9 mouse cellular contexts compared by ENCODE assay signal in genomic region chr5:114129550-114130210, GRCm38 (mm10). TPM values are rescaled to one million over a fixed set of nuclear protein-coding genes. Genes with fewer than 3 reads are reported as not detected.
DNase-seq lines count a peak whose midpoint lies in the region; ATAC-seq lines count a peak whose summit lies in the region.
"Had no signal": no experiment of that assay in that cellular context is flagged by ENCODE, and none has a peak within 500 bp of the region (broad histone marks: within the 10 kb centered on the region; RNA-seq: fewer than 3 reads in every experiment).

No protein-coding gene starts in this region.

- H3K9me3 ChIP-seq in megakaryocyte, embryonic 14.5 days: no peaks in the 10 kb centered on the region
- no peaks in the 10 kb centered on the region for H3K9me3 ChIP-seq in forebrain, embryonic 10.5 days
- H3K9me3 ChIP-seq in limb, embryonic 13.5 days: no peaks in the 10 kb centered on the region
- H3K9me3 ChIP-seq in stomach, embryonic 15.5 days: no peaks in the 10 kb centered on the region

- H3K36me3 ChIP-seq in megakaryocyte, embryonic 14.5 days (replicated peaks; ENCODE audit: low read length): peaks cover 19% of the 10 kb centered on the region
- peaks cover 48% of the 10 kb centered on the region for H3K36me3 ChIP-seq in forebrain, embryonic 10.5 days (replicated peaks)
- H3K36me3 ChIP-seq in limb, embryonic 13.5 days: peaks cover 22% of the 10 kb centered on the region
- H3K36me3 ChIP-seq in stomach, embryonic 15.5 days: 0 out of 2 replicates have a peak, but pooled peaks cover 3% of the 10 kb centered on the region

- H3K4me2 ChIP-seq in limb, embryonic 13.5 days (replicated peaks): peak overlapping the region; percentile 96
- peak overlapping the region; percentile 99 for H3K4me2 ChIP-seq in stomach, embryonic 15.5 days

- no peak for ATAC-seq in megakaryocyte, adult 5-6 weeks (ENCODE audit: poor library complexity, severe bottlenecking)
- ATAC-seq in limb, embryonic 13.5 days (ENCODE audit: low FRiP score, low read depth): no peak
- no peak for ATAC-seq in stomach, embryonic 15.5 days (ENCODE audit: insufficient read depth, low FRiP score, low read depth)

- peaks cover 2% of the 10 kb centered on the region for H3K27me3 ChIP-seq in megakaryocyte, embryonic 14.5 days (replicated peaks)
- no peaks in the 10 kb centered on the region for H3K27me3 ChIP-seq in forebrain, embryonic 10.5 days (ENCODE audit: poor library complexity, severe bottlenecking)
- H3K27me3 ChIP-seq in limb, embryonic 13.5 days: no peaks in the 10 kb centered on the region
- no peaks in the 10 kb centered on the region for H3K27me3 ChIP-seq in stomach, embryonic 15.5 days (replicated peaks)

- no peak for DNase-seq in forebrain, embryonic 10.5 days (ENCODE audit: extremely low spot score, low spot score)
- DNase-seq in gastrocnemius, adult 8-10 months (ENCODE audit: low spot score in 2 of 2): no peak
- DNase-seq in frontal cortex, postnatal 14 days (ENCODE audit: low spot score in 2 of 2): no peak
- DNase-seq in layer of hippocampus, postnatal 36 days: no peak

- no peak overlapping the region; the same call in 1 of the 2 replicates for H3K9ac ChIP-seq in limb, embryonic 13.5 days
- no peak overlapping the region for H3K9ac ChIP-seq in stomach, embryonic 15.5 days

- WGBS in forebrain, embryonic 10.5 days: 79% methylated on average over 15 of the region's 15 CpGs
- WGBS in limb, embryonic 13.5 days: 80% methylated on average over 15 of the region's 15 CpGs
- 74% methylated on average over 15 of the region's 15 CpGs for WGBS in stomach, embryonic 15.5 days

- H3K4me3 ChIP-seq in megakaryocyte, embryonic 14.5 days (replicated peaks): peak overlapping the region; percentile 95
- H3K4me3 ChIP-seq in forebrain, embryonic 10.5 days: peak overlapping the region; percentile 93
- peak overlapping the region; percentile 85 for H3K4me3 ChIP-seq in limb, embryonic 13.5 days
- H3K4me3 ChIP-seq in stomach, embryonic 15.5 days (replicated peaks): peak overlapping the region; percentile 65

- 0 out of 2 replicates have a peak overlapping the region, but pooled peaks have one; percentile 91 for H3K27ac ChIP-seq in forebrain, embryonic 10.5 days
- H3K27ac ChIP-seq in limb, embryonic 13.5 days: 0 out of 2 replicates have a peak overlapping the region, but pooled peaks have one; percentile 55
- H3K27ac ChIP-seq in stomach, embryonic 15.5 days: no peak overlapping the region

- peaks cover 70% of the 10 kb centered on the region for H3K4me1 ChIP-seq in megakaryocyte, embryonic 14.5 days
- peaks cover 67% of the 10 kb centered on the region for H3K4me1 ChIP-seq in forebrain, embryonic 10.5 days
- peaks cover 32% of the 10 kb centered on the region for H3K4me1 ChIP-seq in limb, embryonic 13.5 days
- H3K4me1 ChIP-seq in stomach, embryonic 15.5 days: peaks cover 33% of the 10 kb centered on the region

RNA-seq across cellular contexts. Expression of gene Ung, which starts 0.5 kb away (rescaled TPM):
- polyA plus RNA-seq in megakaryocyte, embryonic 14.5 days (2012; ENCODE audit: insufficient read depth, low replicate concordance): 10.8 and 14.5 TPM in 2 replicates
- total RNA-seq in megakaryocyte, adult 5-6 weeks (2015): 3.0 and 3.1 TPM in 2 replicates
- 6.1 and 9.7 TPM in 2 replicates for total RNA-seq in megakaryocyte, adult 5-6 weeks (2017)
- polyA plus RNA-seq in forebrain, embryonic 10.5 days (2016; fragmentation: Nextera tagmentation; extraction: Ambion mirVana): 88.2 and 88.6 TPM in 2 replicates
- polyA plus RNA-seq in limb, embryonic 13.5 days (2015; fragmentation: Nextera tagmentation; extraction: Ambion mirVana): 46.9 and 48.3 TPM in 2 replicates
- 42.9 and 46.7 TPM in 2 replicates for polyA plus RNA-seq in stomach, embryonic 15.5 days (2015; fragmentation: Nextera tagmentation; extraction: Ambion mirVana)
- total RNA-seq in gastrocnemius, adult 8-10 months (2022): 10 to 100 TPM in 2 of 4 experiments, 1 to 10 TPM in 2; 6.8 to 11.5 (median 10.0) TPM
- 1 to 10 TPM; 2.0 to 3.6 TPM for total RNA-seq in layer of hippocampus, postnatal 36 days (2021)

RNA-seq across cellular contexts. Expression of gene Alkbh2, which starts 1.7 kb away (rescaled TPM):
- polyA plus RNA-seq in megakaryocyte, embryonic 14.5 days (2012; ENCODE audit: insufficient read depth, low replicate concordance): 5.6 and 11.6 TPM in 2 replicates
- total RNA-seq in megakaryocyte, adult 5-6 weeks (2015): 3.0 and 3.2 TPM in 2 replicates
- total RNA-seq in megakaryocyte, adult 5-6 weeks (2017): 1.4 and 1.6 TPM in 2 replicates
- polyA plus RNA-seq in forebrain, embryonic 10.5 days (2016; fragmentation: Nextera tagmentation; extraction: Ambion mirVana): 12.8 and 13.6 TPM in 2 replicates
- 10.8 and 11.9 TPM in 2 replicates for polyA plus RNA-seq in limb, embryonic 13.5 days (2015; fragmentation: Nextera tagmentation; extraction: Ambion mirVana)
- 9.3 and 13.3 TPM in 2 replicates for polyA plus RNA-seq in stomach, embryonic 15.5 days (2015; fragmentation: Nextera tagmentation; extraction: Ambion mirVana)
- 1 to 10 TPM in 1 of 4 experiments, under 1 TPM in 2, not detected in 1; 0.67 to 1.2 (median 0.94) TPM for total RNA-seq in gastrocnemius, adult 8-10 months (2022)
- total RNA-seq in layer of hippocampus, postnatal 36 days (2021): 1 to 10 TPM; 5.8 to 5.9 TPM

RNA-seq across cellular contexts. Expression of gene Acacb, which starts 16.7 kb away (rescaled TPM):
- polyA plus RNA-seq in megakaryocyte, embryonic 14.5 days (2012; ENCODE audit: insufficient read depth, low replicate concordance): 0.48 TPM in 2 replicates
- 0.02 and 0.05 TPM in 2 replicates for total RNA-seq in megakaryocyte, adult 5-6 weeks (2015)
- total RNA-seq in megakaryocyte, adult 5-6 weeks (2017): 0.07 TPM in 1 of 2 replicates, not detected in the other
- polyA plus RNA-seq in forebrain, embryonic 10.5 days (2016; fragmentation: Nextera tagmentation; extraction: Ambion mirVana): 2.5 TPM in 2 replicates
- 4.3 and 5.0 TPM in 2 replicates for polyA plus RNA-seq in limb, embryonic 13.5 days (2015; fragmentation: Nextera tagmentation; extraction: Ambion mirVana)
- polyA plus RNA-seq in stomach, embryonic 15.5 days (2015; fragmentation: Nextera tagmentation; extraction: Ambion mirVana): 2.1 and 2.2 TPM in 2 replicates
- total RNA-seq in gastrocnemius, adult 8-10 months (2022): 100 to 1,000 TPM; 163 to 191 (median 187) TPM
- 1 to 10 TPM; 4.8 to 6.5 TPM for total RNA-seq in layer of hippocampus, postnatal 36 days (2021)

RNA-seq across cellular contexts. Expression of gene Svop, which starts 38.3 kb away (rescaled TPM):
- polyA plus RNA-seq in megakaryocyte, embryonic 14.5 days (2012; ENCODE audit: insufficient read depth, low replicate concordance): 0.13 and 1.4 TPM in 2 replicates
- total RNA-seq in megakaryocyte, adult 5-6 weeks (2015): not detected in 2 replicates
- not detected in 2 replicates for total RNA-seq in megakaryocyte, adult 5-6 weeks (2017)
- 3.2 and 5.4 TPM in 2 replicates for polyA plus RNA-seq in forebrain, embryonic 10.5 days (2016; fragmentation: Nextera tagmentation; extraction: Ambion mirVana)
- polyA plus RNA-seq in limb, embryonic 13.5 days (2015; fragmentation: Nextera tagmentation; extraction: Ambion mirVana): 0.05 and 0.23 TPM in 2 replicates
- polyA plus RNA-seq in stomach, embryonic 15.5 days (2015; fragmentation: Nextera tagmentation; extraction: Ambion mirVana): 1.9 and 2.6 TPM in 2 replicates
- total RNA-seq in gastrocnemius, adult 8-10 months (2022): not detected
- total RNA-seq in layer of hippocampus, postnatal 36 days (2021): 100 to 1,000 TPM; 170 to 175 TPM
- polyA plus RNA-seq: thymus, postnatal 0 days had no signal
